Mouse (Mus musculus): ENCODE results near the gene Zfp326. TPM values are rescaled to one million over a fixed set of nuclear protein-coding genes. Genes with fewer than 3 reads are reported as not detected.

Gene Zfp326
- polyA plus RNA-seq, 1 experiment from 2014 or later = 48.6 TPM

GRCm38 (mm10) chr5:105917398-105917797 lies 41.0 kb downstream of the Zfp326 start:
- no peaks in the 10 kb centered on the region for H3K9me3 ChIP-seq
- WGBS = 95% methylated on average over 3 of the region's 3 CpGs
- peaks cover 6% of the 10 kb centered on the region for H3K4me1 ChIP-seq (replicated peaks)
- H3K27me3 ChIP-seq = no peaks in the 10 kb centered on the region
- peaks cover 56% of the 10 kb centered on the region for H3K36me3 ChIP-seq
- ATAC-seq (ENCODE audit: low read depth) = no peak
- H3K27ac ChIP-seq (replicated peaks) = no peak overlapping the region
- H3K9ac ChIP-seq = no peak overlapping the region
- H3K4me2 ChIP-seq = no peak overlapping the region
- no peak overlapping the region for H3K4me3 ChIP-seq

DNA sequence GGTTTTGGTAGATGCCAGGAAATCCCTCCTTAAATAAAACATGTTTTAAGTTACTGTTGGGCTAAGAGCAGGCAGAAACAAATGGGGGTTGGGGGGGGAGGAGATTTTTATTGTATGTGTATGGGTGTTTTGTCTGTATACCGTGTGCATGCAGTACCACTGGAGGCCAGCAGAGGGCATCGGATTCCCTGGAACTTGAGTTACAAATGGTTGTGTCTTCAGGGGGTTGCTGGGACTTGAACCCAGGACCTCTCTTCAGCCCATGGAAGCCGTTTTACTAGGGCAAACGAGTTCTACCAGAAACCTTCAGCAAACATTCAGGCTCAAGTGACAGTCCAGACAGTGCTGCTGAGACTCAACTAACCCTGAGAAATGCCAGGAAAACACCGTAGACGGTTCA lies 41.9 kb downstream of the Zfp326 start:
- Histone ChIP-seq H3K4me1 (replicated peaks) (peaks cover 15% of the 10 kb centered on the region), H3K36me3 (peaks cover 48% of the 10 kb centered on the region), H3K9ac (no peak overlapping the region), H3K27me3 (no peaks in the 10 kb centered on the region), H3K4me3 (no peak overlapping the region), H3K4me2 (no peak overlapping the region), H3K27ac (replicated peaks) (no peak overlapping the region), H3K9me3 (no peaks in the 10 kb centered on the region)
- no peak for ATAC-seq (ENCODE audit: low read depth)
- 87% methylated on average over 6 of the region's 6 CpGs for WGBS

DNA sequence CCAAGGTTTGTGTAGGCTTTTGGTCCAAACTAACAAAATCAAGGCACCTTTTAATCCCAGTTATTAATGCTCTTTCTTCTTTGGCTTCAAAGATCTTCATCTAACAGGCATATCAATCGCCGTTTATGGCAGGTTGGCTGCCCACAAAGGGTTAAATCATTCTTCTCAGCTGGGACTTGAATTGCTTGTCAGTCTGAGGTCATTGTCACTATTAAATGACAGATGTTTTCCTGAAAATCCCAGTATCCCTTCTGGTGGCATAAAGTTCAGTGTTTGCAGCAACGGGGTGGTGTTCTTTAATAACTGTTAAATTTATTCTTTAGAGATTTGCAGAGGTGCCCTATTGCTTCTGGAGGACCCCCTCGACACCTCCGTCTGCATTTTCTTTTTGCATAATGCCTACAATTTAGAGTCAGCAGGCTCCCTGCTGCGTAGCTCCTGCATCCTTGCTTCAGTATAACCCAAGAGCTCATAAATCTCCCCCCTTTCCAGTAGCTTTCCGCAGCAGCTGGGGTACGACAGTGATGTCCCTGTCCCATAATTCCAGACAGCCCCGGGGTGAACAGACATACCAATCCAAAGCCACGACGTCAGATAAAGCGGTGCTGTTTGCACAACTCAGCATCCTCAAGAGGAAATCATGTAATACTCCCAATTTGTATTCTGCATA lies 46.6 kb downstream of the Zfp326 start:
- H3K4me3 ChIP-seq = no peak overlapping the region
- H3K27me3 ChIP-seq = no peaks in the 10 kb centered on the region
- WGBS = 18% methylated on average over 12 of the region's 12 CpGs
- no peak overlapping the region for H3K9ac ChIP-seq
- H3K9me3 ChIP-seq = no peaks in the 10 kb centered on the region
- H3K36me3 ChIP-seq = peaks cover 26% of the 10 kb centered on the region
- ATAC-seq (ENCODE audit: low read depth) = peak; percentile 84
- no peak overlapping the region for H3K27ac ChIP-seq (replicated peaks)
- 0 out of 2 replicates have a peak overlapping the region, but pooled peaks have one; percentile 2 for H3K4me2 ChIP-seq
- H3K4me1 ChIP-seq (replicated peaks) = peaks cover 16% of the 10 kb centered on the region

DNA sequence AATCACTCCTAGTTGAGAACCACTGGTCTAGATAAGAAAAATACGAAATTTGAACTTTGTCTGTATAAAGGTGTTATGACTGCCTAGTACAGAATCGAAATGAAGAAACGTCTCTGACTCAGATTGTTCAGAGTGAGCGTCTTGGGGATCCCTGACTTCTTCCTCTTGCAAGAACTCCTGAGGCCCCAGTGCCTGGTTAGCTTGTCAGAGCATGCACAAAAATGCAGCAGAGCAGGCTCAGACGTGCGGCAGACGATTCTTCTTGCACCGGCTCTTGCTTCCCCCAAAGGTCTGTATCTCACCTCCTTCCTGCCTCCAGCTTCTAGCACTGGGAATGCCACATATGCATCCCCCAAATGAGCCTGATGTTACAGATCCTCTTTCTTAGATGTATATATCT lies 48.0 kb downstream of the Zfp326 start:
- Histone ChIP-seq H3K4me1 (replicated peaks) (peaks cover 16% of the 10 kb centered on the region), H3K36me3 (peaks cover 23% of the 10 kb centered on the region), H3K27ac (replicated peaks) (no peak overlapping the region), H3K27me3 (no peaks in the 10 kb centered on the region), H3K9me3 (no peaks in the 10 kb centered on the region), H3K9ac (no peak overlapping the region), H3K4me2 (no peak overlapping the region), H3K4me3 (no peak overlapping the region)
- 91% methylated on average over 8 of the region's 8 CpGs for WGBS
- ATAC-seq (ENCODE audit: low read depth) = no peak

DNA sequence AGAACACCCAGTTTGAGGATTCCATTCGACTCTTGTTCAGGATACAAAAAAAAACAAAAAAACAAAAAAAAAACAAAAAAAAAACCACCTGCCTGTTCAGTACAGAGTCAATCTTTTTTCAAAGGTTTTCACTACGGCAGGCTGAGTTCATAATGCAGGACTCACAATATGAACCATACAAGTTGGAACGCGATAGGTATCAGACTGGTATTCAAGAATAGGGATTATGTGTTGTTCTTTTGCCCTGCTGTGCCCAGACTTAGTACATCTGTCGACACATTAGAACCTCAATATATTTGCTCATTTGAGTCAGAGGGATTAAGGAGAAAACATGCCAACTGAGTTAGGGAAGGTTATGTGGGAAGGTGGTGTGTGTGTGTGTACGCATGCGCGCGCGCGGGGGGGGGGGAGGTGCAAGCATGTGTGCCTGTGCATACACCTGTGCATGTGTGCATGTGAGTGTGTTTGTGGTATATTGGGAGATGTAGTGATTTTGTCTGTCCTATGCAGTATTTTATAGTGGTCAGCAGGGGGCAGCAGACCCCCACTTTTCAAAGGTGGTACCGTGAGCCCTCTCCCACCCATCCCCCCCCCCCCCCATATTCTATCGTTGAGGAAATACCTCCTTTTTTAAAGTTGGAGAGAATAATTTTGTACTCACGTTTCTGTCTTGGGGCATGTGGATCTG lies 49.3 kb downstream of the Zfp326 start:
- Histone ChIP-seq H3K4me2 (no peak overlapping the region), H3K9ac (no peak overlapping the region), H3K4me1 (replicated peaks) (peaks cover 16% of the 10 kb centered on the region), H3K27ac (replicated peaks) (no peak overlapping the region), H3K9me3 (no peaks in the 10 kb centered on the region), H3K36me3 (peaks cover 21% of the 10 kb centered on the region), H3K4me3 (no peak overlapping the region), H3K27me3 (no peaks in the 10 kb centered on the region)
- ATAC-seq (ENCODE audit: low read depth) = no peak
- WGBS = 74% methylated on average over 14 of the region's 14 CpGs

GRCm38 (mm10) chr5:105930282-105930681 lies 53.9 kb downstream of the Zfp326 start:
- H3K4me1 ChIP-seq (replicated peaks) = no peaks in the 10 kb centered on the region
- H3K36me3 ChIP-seq = peaks cover 23% of the 10 kb centered on the region
- 32% methylated on average over 3 of the region's 3 CpGs for WGBS
- H3K4me3 ChIP-seq = no peak overlapping the region
- no peak for ATAC-seq (ENCODE audit: low read depth)
- H3K9me3 ChIP-seq = peaks cover 8% of the 10 kb centered on the region; the same call in 1 of the 2 replicates
- no peaks in the 10 kb centered on the region for H3K27me3 ChIP-seq
- no peak overlapping the region for H3K9ac ChIP-seq
- no peak overlapping the region for H3K27ac ChIP-seq (replicated peaks)
- H3K4me2 ChIP-seq = no peak overlapping the region

GRCm38 (mm10) chr5:105932392-105932791 lies 56.0 kb downstream of the Zfp326 start:
- H3K27me3 ChIP-seq = no peaks in the 10 kb centered on the region
- no peak overlapping the region for H3K4me3 ChIP-seq
- H3K27ac ChIP-seq (replicated peaks) = no peak overlapping the region
- H3K36me3 ChIP-seq = peaks cover 23% of the 10 kb centered on the region
- no peaks in the 10 kb centered on the region for H3K4me1 ChIP-seq (replicated peaks)
- H3K4me2 ChIP-seq = no peak overlapping the region
- ATAC-seq (ENCODE audit: low read depth) = no peak
- peaks cover 8% of the 10 kb centered on the region; the same call in 1 of the 2 replicates for H3K9me3 ChIP-seq
- no peak overlapping the region for H3K9ac ChIP-seq
- 96% methylated on average over 1 of the region's 1 CpGs for WGBS

GRCm38 (mm10) chr5:105941951-105942350 lies 65.6 kb downstream of the Zfp326 start:
- no peaks in the 10 kb centered on the region for H3K9me3 ChIP-seq
- H3K36me3 ChIP-seq = no peaks in the 10 kb centered on the region
- H3K9ac ChIP-seq = no peak overlapping the region
- no peaks in the 10 kb centered on the region for H3K4me1 ChIP-seq (replicated peaks)
- no peak for ATAC-seq (ENCODE audit: low read depth)
- no peak overlapping the region for H3K4me2 ChIP-seq
- WGBS = 91% methylated on average over 2 of the region's 2 CpGs
- H3K27me3 ChIP-seq = no peaks in the 10 kb centered on the region
- no peak overlapping the region for H3K27ac ChIP-seq (replicated peaks)
- no peak overlapping the region for H3K4me3 ChIP-seq

Other genes with a start within 250 kb of the Zfp326 start
- 37.6 and 39.4 TPM in 2 replicates for gene Lrrc8d, start 176.6 kb upstream of the Zfp326 start, polyA plus RNA-seq (2015; fragmentation: Nextera tagmentation; extraction: Ambion mirVana)